Mouse (Mus musculus) megakaryocyte, embryonic 14.5 days (primary cell): ENCODE data around the gene Fam83f.

Source experiments
- FLI1 ChIP-seq: IDR thresholded peaks from 2 replicates; pipeline ENCODE4 v1.6.1; 2012; ENCODE audit warnings: low read length, inconsistent platforms, mixed read lengths
- GATA1 ChIP-seq: IDR thresholded peaks from 3 replicates; pipeline ENCODE4 v1.6.1; 2012; ENCODE audit warnings: mixed read lengths, low read length, inconsistent platforms, borderline replicate concordance

DNA sequence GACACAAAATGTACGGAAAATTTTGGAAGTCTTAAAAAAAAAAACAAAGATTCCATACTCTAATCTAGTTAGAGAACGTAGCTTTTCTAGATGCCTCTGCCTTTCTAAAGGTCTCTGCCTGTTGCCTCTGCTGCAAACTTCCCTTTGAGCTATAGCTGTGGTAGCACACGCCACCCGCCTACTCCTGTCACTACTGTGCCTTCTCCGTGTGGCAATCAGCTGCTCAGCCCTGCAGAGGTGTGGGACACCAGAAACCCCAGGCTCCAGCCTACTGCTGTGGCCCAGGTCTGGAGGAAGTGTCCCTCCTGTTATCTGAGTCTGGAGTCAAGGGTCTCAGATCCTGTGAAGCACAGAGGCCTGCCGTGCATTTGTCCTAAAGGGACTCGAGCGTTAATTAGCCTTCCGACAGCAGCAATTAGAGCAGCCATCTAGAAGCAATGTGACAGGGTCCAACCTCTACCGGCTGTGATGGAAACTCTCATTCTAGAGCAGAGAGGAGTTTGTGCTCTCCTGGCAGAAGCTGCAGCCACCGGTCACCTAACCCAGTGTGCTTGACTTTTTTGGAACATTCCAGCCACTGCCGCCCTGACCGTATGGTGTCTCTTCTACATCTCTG lies 34.8 kb upstream of the Fam83f start:
- TF ChIP-seq GATA1, result no peak
- no peak for TF ChIP-seq FLI1
